Mouse (Mus musculus): Measurements from ENCODE around the gene Ap5m1. TPM values are rescaled to one million over a fixed set of nuclear protein-coding genes. Genes with fewer than 3 reads are reported as not detected.

The Ap5m1 gene
- polyA plus RNA-seq, 1 experiment: 6.6 TPM

DNA sequence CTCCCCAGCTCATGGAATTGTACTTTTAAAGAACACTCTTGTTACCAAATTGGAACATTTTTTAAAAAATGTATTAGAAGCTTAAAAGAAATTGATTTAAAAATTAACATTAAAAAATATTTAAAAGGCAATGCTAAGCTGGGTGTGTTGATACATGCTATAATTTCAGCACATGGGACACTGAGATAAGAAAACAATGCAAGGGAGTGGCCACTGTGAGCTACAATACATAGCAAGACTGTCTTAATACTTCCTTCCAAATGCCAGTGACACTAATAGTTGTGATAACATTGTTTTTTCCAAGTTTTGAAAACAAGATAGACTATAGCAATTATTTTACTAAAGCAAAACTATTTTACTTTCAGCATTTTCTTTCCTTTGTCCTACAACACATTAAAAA is 16.4 kb upstream of the Ap5m1 start:
- H3K27ac ChIP-seq (ENCODE audit: insufficient read depth, low read length): no peak overlapping the region
- TF ChIP-seq CTCF (IDR thresholded peaks at IDR 0.05; ENCODE audit: extremely low read depth, insufficient read depth, insufficient read length, insufficient replicate concordance) (no peak), POLR2A (IDR thresholded peaks at IDR 0.05; ENCODE audit: low read depth, low read length) (no peak)
- H3K27me3 ChIP-seq (ENCODE audit: control insufficient read depth, insufficient read depth, low read length): no peaks in the 10 kb centered on the region
- DNase-seq (ENCODE audit: low read depth in 1 of 2, low spot score in 2 of 2): no peak
- no peaks in the 10 kb centered on the region for H3K4me1 ChIP-seq (ENCODE audit: control insufficient read depth, insufficient read depth, insufficient read length)
- H3K4me3 ChIP-seq (ENCODE audit: extremely low read depth, insufficient read depth, insufficient read length): no peak overlapping the region
- H3K36me3 ChIP-seq (ENCODE audit: control insufficient read depth, insufficient read depth, low read length): peaks cover 2% of the 10 kb centered on the region; the same call in 1 of the 2 replicates

GRCm38 (mm10) chr14:49063838-49064237 is 2.1 kb upstream of the Ap5m1 start:
- no peak overlapping the region for H3K4me3 ChIP-seq (ENCODE audit: extremely low read depth, insufficient read depth, insufficient read length)
- H3K36me3 ChIP-seq (ENCODE audit: control insufficient read depth, insufficient read depth, low read length): no peaks in the 10 kb centered on the region
- no peak overlapping the region for H3K27ac ChIP-seq (ENCODE audit: insufficient read depth, low read length)
- 59% methylated on average over 2 of the region's 2 CpGs for WGBS
- no peaks in the 10 kb centered on the region for H3K27me3 ChIP-seq (ENCODE audit: control insufficient read depth, insufficient read depth, low read length)
- no peaks in the 10 kb centered on the region; the same call in 1 of the 2 replicates for H3K4me1 ChIP-seq (ENCODE audit: control insufficient read depth, insufficient read depth, insufficient read length)
- DNase-seq (ENCODE audit: low read depth in 1 of 2, low spot score in 2 of 2): no peak
- TF ChIP-seq POLR2A (IDR thresholded peaks at IDR 0.05; ENCODE audit: low read depth, low read length) (no peak), CTCF (IDR thresholded peaks at IDR 0.05; ENCODE audit: extremely low read depth, insufficient read depth, insufficient read length, insufficient replicate concordance) (no peak)

- under 1% methylated on average over 53 of the region's 53 CpGs for WGBS
Observed at GRCm38 (mm10) chr14:49066274-49066823, 452 bp downstream of the Ap5m1 start, which contains the start of gene Exoc5. Exoc5 (minus strand) TSS chr14:49066653.

GRCm38 (mm10) chr14:49072837-49073236 is 6.9 kb downstream of the Ap5m1 start:
- H3K27me3 ChIP-seq (ENCODE audit: control insufficient read depth, insufficient read depth, low read length): no peaks in the 10 kb centered on the region
- no peaks in the 10 kb centered on the region for H3K4me1 ChIP-seq (ENCODE audit: control insufficient read depth, insufficient read depth, insufficient read length)
- no peak overlapping the region for H3K4me3 ChIP-seq (ENCODE audit: extremely low read depth, insufficient read depth, insufficient read length)
- H3K27ac ChIP-seq (ENCODE audit: insufficient read depth, low read length): no peak overlapping the region
- no peak for TF ChIP-seq CTCF (IDR thresholded peaks at IDR 0.05; ENCODE audit: extremely low read depth, insufficient read depth, insufficient read length, insufficient replicate concordance)
- TF ChIP-seq POLR2A (IDR thresholded peaks at IDR 0.05; ENCODE audit: low read depth, low read length): no peak
- 93% methylated on average over 2 of the region's 2 CpGs for WGBS
- peaks cover 11% of the 10 kb centered on the region for H3K36me3 ChIP-seq (ENCODE audit: control insufficient read depth, insufficient read depth, low read length)
- no peak for DNase-seq (ENCODE audit: low read depth in 1 of 2, low spot score in 2 of 2)

More at GRCm38 (mm10) chr14:49066274-49066823, 452 bp downstream of the Ap5m1 start, which contains the start of gene Exoc5:
- H3K4me1 ChIP-seq (ENCODE audit: control insufficient read depth, insufficient read depth, insufficient read length): no peaks in the 10 kb centered on the region; the same call in 1 of the 2 replicates
- TF ChIP-seq POLR2A (IDR thresholded peaks at IDR 0.05; ENCODE audit: low read depth, low read length) (peak; percentile 83), CTCF (IDR thresholded peaks at IDR 0.05; ENCODE audit: extremely low read depth, insufficient read depth, insufficient read length, insufficient replicate concordance) (no peak)
- no peaks in the 10 kb centered on the region for H3K27me3 ChIP-seq (ENCODE audit: control insufficient read depth, insufficient read depth, low read length)
- H3K4me3 ChIP-seq (ENCODE audit: extremely low read depth, insufficient read depth, insufficient read length): peak within 1 kb of the TSS; percentile 91
- H3K36me3 ChIP-seq (ENCODE audit: control insufficient read depth, insufficient read depth, low read length): no peaks in the 10 kb centered on the region
- H3K27ac ChIP-seq (ENCODE audit: insufficient read depth, low read length): peak within 1 kb of the TSS; percentile 97
- DNase-seq (ENCODE audit: low read depth in 1 of 2, low spot score in 2 of 2): peak; percentile 88 to 94

DNA sequence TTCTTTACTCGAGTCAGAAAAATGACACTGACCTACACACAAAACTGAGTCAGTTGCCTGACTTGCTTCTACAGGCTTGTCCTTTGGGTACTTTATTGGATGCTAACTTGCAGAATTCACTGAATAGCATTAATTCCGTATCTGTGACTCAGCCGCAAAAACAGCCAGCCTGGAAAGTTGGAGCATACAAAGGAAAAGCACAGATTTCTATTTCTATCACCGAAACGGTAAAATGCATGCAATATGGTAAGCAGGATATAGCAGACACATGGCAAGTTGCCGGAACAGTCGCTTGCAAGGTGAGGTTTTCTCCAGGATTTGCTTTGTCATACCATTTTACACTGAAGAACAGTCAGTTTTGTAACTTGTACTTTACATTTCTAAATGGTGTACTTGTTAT is 8.0 kb downstream of the Ap5m1 start:
- H3K27ac ChIP-seq (ENCODE audit: insufficient read depth, low read length): no peak overlapping the region
- H3K27me3 ChIP-seq (ENCODE audit: control insufficient read depth, insufficient read depth, low read length): no peaks in the 10 kb centered on the region
- H3K4me1 ChIP-seq (ENCODE audit: control insufficient read depth, insufficient read depth, insufficient read length): no peaks in the 10 kb centered on the region
- no peak overlapping the region for H3K4me3 ChIP-seq (ENCODE audit: extremely low read depth, insufficient read depth, insufficient read length)
- no peak for DNase-seq (ENCODE audit: low read depth in 1 of 2, low spot score in 2 of 2)
- TF ChIP-seq POLR2A (IDR thresholded peaks at IDR 0.05; ENCODE audit: low read depth, low read length): no peak
- no peak for TF ChIP-seq CTCF (IDR thresholded peaks at IDR 0.05; ENCODE audit: extremely low read depth, insufficient read depth, insufficient read length, insufficient replicate concordance)
- H3K36me3 ChIP-seq (ENCODE audit: control insufficient read depth, insufficient read depth, low read length): peaks cover 12% of the 10 kb centered on the region
- WGBS: 98% methylated on average over 7 of the region's 7 CpGs

DNA sequence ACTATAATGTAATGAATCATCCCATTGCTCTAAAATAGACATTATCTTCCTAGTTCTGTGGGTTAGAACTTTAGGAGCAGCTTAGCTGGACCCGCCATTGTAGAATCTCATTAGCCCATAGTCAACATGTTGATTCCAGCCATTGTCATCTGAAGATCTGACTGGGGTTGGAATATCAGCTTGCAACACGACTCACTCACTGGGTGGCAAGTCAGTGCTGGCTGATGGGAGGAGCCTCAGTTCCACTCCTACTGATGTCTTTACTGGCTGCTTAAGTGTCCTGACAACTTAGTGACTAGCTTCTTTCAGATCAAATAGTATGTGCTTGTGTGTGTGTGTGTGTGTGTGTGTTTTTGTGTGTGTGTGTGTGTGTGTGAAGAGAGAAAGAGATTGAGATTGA is 8.5 kb downstream of the Ap5m1 start:
- DNase-seq (ENCODE audit: low read depth in 1 of 2, low spot score in 2 of 2): no peak
- Histone ChIP-seq H3K27me3 (ENCODE audit: control insufficient read depth, insufficient read depth, low read length) (no peaks in the 10 kb centered on the region), H3K27ac (ENCODE audit: insufficient read depth, low read length) (no peak overlapping the region), H3K36me3 (ENCODE audit: control insufficient read depth, insufficient read depth, low read length) (peaks cover 12% of the 10 kb centered on the region), H3K4me3 (ENCODE audit: extremely low read depth, insufficient read depth, insufficient read length) (no peak overlapping the region), H3K4me1 (ENCODE audit: control insufficient read depth, insufficient read depth, insufficient read length) (no peaks in the 10 kb centered on the region)
- TF ChIP-seq POLR2A (IDR thresholded peaks at IDR 0.05; ENCODE audit: low read depth, low read length): no peak
- no peak for TF ChIP-seq CTCF (IDR thresholded peaks at IDR 0.05; ENCODE audit: extremely low read depth, insufficient read depth, insufficient read length, insufficient replicate concordance)
- 83% methylated on average over 2 of the region's 2 CpGs for WGBS

- no peaks in the 10 kb centered on the region for H3K4me1 ChIP-seq (ENCODE audit: control insufficient read depth, insufficient read depth, insufficient read length)
- no peak overlapping the region for H3K4me3 ChIP-seq (ENCODE audit: extremely low read depth, insufficient read depth, insufficient read length)
- TF ChIP-seq POLR2A (IDR thresholded peaks at IDR 0.05; ENCODE audit: low read depth, low read length) (no peak), CTCF (IDR thresholded peaks at IDR 0.05; ENCODE audit: extremely low read depth, insufficient read depth, insufficient read length, insufficient replicate concordance) (no peak)
- WGBS: 92% methylated on average over 2 of the region's 2 CpGs
- DNase-seq (ENCODE audit: low read depth in 1 of 2, low spot score in 2 of 2): no peak
- H3K27me3 ChIP-seq (ENCODE audit: control insufficient read depth, insufficient read depth, low read length): no peaks in the 10 kb centered on the region
- H3K27ac ChIP-seq (ENCODE audit: insufficient read depth, low read length): no peak overlapping the region
- H3K36me3 ChIP-seq (ENCODE audit: control insufficient read depth, insufficient read depth, low read length): peaks cover 8% of the 10 kb centered on the region
Observed at GRCm38 (mm10) chr14:49078820-49079219, 12.9 kb downstream of the Ap5m1 start.
